Mouse (Mus musculus) kidney, adult 2 months (tissue): ENCODE data around the gene Parvg.

Experiments used
- CTCF ChIP-seq: fragments of 200-500 bp; conservative IDR thresholded peaks from 2 replicates; pipeline ENCODE4 v1.5.1; 2011; ENCODE audit warnings: low read depth, mild to moderate bottlenecking, control low read depth, low read length, moderate library complexity, mixed read lengths; ENCODE audit not compliant: insufficient read depth, insufficient read length
- POLR2A ChIP-seq: fragments of 200-500 bp; IDR thresholded peaks from one replicate; pipeline ENCODE4 v1.6.1; 2011; ENCODE audit warnings: low read depth, low read length, control low read depth

DNA sequence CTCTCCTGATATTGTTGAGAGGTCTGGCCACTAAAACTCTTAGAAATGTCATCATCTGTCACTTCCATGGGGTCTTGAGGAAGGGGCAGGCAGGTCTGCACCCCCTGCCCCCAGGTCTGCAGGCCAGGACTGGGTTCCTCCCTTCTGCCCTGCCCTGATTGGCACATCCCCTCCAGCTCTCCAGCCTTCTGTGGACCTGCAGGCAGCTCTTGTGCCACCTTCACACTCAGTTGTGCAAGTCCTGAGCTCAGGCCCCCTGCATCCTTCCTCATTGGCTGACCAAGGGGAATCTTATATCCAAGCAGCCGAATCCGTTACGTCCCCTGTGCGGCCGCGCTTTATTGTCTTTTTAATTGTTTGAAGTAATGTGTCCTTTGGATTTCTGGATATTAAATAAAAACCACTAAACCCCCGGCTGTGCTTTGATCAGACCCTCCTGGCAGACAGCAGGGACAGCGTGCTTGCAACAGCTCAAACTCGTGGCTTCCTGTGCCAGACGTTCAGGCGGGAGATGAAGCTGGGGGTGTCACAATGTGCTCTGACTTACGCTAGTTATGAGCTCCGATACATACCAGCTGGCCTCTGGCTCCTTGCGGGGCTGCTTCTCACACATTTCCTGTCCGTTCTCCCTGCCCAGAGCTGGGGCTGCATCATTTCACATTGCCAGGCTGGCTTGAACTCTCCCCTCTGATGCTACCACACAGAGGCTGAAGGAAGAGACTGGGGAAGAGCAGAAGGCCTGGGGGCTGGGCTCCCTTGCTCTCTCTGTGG lies 8.4 kb upstream of the Parvg start:
- TF ChIP-seq CTCF (no peak), POLR2A (no peak)
